Mouse (Mus musculus): ENCODE measurements around the gene Mogat2. TPM values are rescaled to one million over a fixed set of nuclear protein-coding genes. Genes with fewer than 3 reads are reported as not detected.

The Mogat2 gene
- polyA plus RNA-seq (2014; fragmentation: Nextera tagmentation; extraction: Ambion mirVana) = 40.1 and 48.6 TPM in 2 replicates

DNA sequence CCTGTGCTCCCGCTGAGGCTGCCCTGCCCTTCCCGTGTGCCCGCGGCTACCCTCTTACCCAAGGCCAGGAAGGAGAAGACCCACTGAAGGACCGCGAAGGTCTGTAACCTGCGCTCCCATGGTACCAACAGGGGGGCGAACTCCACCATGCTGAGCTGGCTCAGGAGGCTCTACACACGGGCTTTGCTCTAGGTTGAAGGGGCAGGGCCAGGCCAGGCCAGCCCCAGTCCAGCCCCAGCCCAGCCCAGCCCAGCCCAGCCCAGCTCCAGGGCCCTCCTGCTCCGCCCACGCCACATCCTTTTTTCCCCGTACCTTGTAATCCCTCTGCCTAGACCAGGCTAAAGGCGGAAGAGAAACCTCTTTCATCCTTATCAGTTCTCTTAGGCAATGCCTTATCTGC, at the start of gene Mogat2:
TSS of gene Mogat2 (minus strand) at position 203 of the 400 bp plus-strand sequence.
- Histone ChIP-seq H3K36me3 (ENCODE audit: control insufficient read depth, insufficient read depth, low read length) (no peaks in the 10 kb centered on the region), H3K4me3 (ENCODE audit: low read depth, low read length) (peak within 1 kb of the TSS; percentile 24), H3K4me2 (ENCODE audit: low read length) (peak within 1 kb of the TSS; percentile 41), H3K27me3 (replicated peaks; ENCODE audit: control insufficient read depth, insufficient read depth, low read length) (no peaks in the 10 kb centered on the region), H3K27ac (ENCODE audit: low read depth) (no peak within 1 kb of the TSS), H3K9me3 (ENCODE audit: control insufficient read depth, low read length) (no peaks in the 10 kb centered on the region), H3K9ac (ENCODE audit: low read length) (peak within 1 kb of the TSS; percentile 11; the same call in 1 of the 2 replicates), H3K4me1 (replicated peaks; ENCODE audit: control insufficient read depth, insufficient read depth, low read length) (peaks cover 6% of the 10 kb centered on the region; the same call in 1 of the 2 replicates)
- WGBS = 6% methylated on average over 13 of the region's 13 CpGs
- DNase-seq (ENCODE audit: low spot score) (no peak), ATAC-seq (replicated peaks; ENCODE audit: low FRiP score, low TSS enrichment, low read depth) (peak; percentile 90)

DNA sequence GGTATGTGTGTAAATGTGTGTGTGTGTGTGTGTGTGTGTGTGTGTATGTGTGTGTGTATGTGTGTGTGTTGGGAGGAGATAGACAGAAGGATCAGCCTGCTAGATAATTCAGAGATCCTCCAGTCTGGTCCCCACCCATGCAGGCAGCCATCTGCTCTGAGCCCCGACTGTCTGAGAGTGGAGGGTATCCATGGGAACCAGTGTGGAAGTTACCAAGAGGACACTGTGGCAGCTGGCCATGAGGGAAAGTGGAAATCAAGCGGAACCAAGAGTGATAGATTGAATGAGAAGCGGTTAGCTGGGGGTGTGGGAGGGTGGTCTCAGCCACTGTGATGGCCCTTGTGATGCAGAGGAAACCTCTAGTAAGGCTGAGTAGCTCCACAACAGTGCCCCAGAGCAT, 48.9 kb upstream of the Mogat2 start:
- DNase-seq (ENCODE audit: low spot score) (no peak), ATAC-seq (replicated peaks; ENCODE audit: low FRiP score, low TSS enrichment, low read depth) (no peak)
- no peaks in the 10 kb centered on the region for H3K4me1 ChIP-seq (replicated peaks; ENCODE audit: control insufficient read depth, insufficient read depth, low read length)
- H3K27ac ChIP-seq (ENCODE audit: low read depth) = no peak overlapping the region
- WGBS = 70% methylated on average over 3 of the region's 3 CpGs
- H3K4me2 ChIP-seq (ENCODE audit: low read length) = no peak overlapping the region
- H3K9me3 ChIP-seq (ENCODE audit: control insufficient read depth, low read length) = no peaks in the 10 kb centered on the region
- no peak overlapping the region for H3K9ac ChIP-seq (ENCODE audit: low read length)
- H3K4me3 ChIP-seq (ENCODE audit: low read depth, low read length) = no peak overlapping the region
- no peaks in the 10 kb centered on the region for H3K27me3 ChIP-seq (replicated peaks; ENCODE audit: control insufficient read depth, insufficient read depth, low read length)
- no peaks in the 10 kb centered on the region for H3K36me3 ChIP-seq (ENCODE audit: control insufficient read depth, insufficient read depth, low read length)

DNA sequence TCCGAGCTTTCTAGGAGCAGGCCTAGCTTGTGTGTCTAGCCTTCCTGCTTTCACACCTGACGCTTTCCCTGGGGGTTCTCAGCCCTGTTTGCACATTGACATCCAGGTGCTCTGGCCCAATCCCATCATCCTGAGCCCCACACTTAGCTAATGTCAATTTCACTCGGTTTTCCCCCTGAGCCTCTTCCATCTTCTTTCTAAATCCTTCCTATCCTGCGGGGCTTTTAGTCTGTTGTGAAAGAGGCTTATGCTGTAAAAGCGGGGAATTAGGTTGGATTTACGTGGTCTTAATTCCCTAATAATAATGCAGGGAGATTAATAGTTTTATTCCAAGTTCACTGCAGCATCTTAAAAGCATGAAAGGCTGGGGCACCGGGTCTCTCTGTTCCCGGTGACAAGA, 41.2 kb upstream of the Mogat2 start:
- Histone ChIP-seq H3K4me2 (ENCODE audit: low read length) (no peak overlapping the region), H3K4me3 (ENCODE audit: low read depth, low read length) (no peak overlapping the region)
- ATAC-seq (replicated peaks; ENCODE audit: low FRiP score, low TSS enrichment, low read depth) = no peak

DNA sequence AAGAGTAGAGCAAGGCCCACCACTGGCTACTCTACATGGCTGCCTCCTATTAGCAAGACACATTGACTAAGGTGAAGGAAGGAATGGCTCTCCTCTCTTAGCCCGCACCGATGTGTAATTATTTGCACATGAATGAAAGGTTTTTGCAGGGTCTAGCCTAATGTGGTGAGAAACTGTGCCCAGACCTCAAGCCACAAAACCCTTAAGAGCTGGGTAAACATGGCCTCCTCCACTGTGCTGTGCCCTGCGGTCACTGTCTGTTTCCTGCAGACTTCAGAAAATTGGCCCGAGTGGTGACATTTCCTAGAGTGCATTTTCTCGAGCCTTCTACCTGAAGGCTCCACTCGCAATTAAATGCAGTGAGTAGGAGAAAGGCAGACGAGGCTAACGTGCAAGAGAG, 39.9 kb upstream of the Mogat2 start:
- Histone ChIP-seq H3K9ac (ENCODE audit: low read length) (no peak overlapping the region), H3K9me3 (ENCODE audit: control insufficient read depth, low read length) (no peaks in the 10 kb centered on the region), H3K4me2 (ENCODE audit: low read length) (no peak overlapping the region), H3K27me3 (replicated peaks; ENCODE audit: control insufficient read depth, insufficient read depth, low read length) (0 out of 2 replicates have a peak, but pooled peaks cover 4% of the 10 kb centered on the region), H3K4me1 (replicated peaks; ENCODE audit: control insufficient read depth, insufficient read depth, low read length) (no peaks in the 10 kb centered on the region), H3K4me3 (ENCODE audit: low read depth, low read length) (no peak overlapping the region), H3K36me3 (ENCODE audit: control insufficient read depth, insufficient read depth, low read length) (no peaks in the 10 kb centered on the region), H3K27ac (ENCODE audit: low read depth) (no peak overlapping the region)
- ATAC-seq (replicated peaks; ENCODE audit: low FRiP score, low TSS enrichment, low read depth) (no peak), DNase-seq (ENCODE audit: low spot score) (no peak)
- WGBS = 92% methylated on average over 8 of the region's 8 CpGs

More for the DNA sequence above, 41.2 kb upstream of the Mogat2 start:
- Histone ChIP-seq H3K9ac (ENCODE audit: low read length) (no peak overlapping the region), H3K27ac (ENCODE audit: low read depth) (no peak overlapping the region), H3K4me1 (replicated peaks; ENCODE audit: control insufficient read depth, insufficient read depth, low read length) (no peaks in the 10 kb centered on the region), H3K36me3 (ENCODE audit: control insufficient read depth, insufficient read depth, low read length) (no peaks in the 10 kb centered on the region), H3K9me3 (ENCODE audit: control insufficient read depth, low read length) (no peaks in the 10 kb centered on the region), H3K27me3 (replicated peaks; ENCODE audit: control insufficient read depth, insufficient read depth, low read length) (0 out of 2 replicates have a peak, but pooled peaks cover 4% of the 10 kb centered on the region)
- 72% methylated on average over 8 of the region's 8 CpGs for WGBS
- DNase-seq (ENCODE audit: low spot score) = no peak

DNA sequence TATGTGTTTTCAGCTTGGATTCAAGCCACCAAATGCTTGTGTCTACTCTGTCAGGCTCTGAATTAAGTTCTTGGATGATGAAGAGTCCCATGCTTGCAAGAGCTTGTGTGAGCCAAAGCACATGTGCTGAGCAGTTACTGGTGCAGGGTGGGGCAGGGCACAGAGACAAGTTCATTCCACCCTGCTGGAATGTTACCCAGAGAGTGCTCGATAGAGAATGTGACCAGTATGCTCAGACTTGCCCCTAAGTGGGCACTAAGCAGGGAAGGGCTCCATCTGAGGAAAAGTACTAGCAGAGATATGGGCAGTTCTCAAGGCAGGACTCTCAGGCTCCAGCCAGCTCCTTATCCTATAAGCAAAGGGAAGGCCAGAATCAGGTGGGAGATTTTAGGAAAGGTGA, 38.3 kb upstream of the Mogat2 start:
- no peak overlapping the region for H3K4me3 ChIP-seq (ENCODE audit: low read depth, low read length)

DNA sequence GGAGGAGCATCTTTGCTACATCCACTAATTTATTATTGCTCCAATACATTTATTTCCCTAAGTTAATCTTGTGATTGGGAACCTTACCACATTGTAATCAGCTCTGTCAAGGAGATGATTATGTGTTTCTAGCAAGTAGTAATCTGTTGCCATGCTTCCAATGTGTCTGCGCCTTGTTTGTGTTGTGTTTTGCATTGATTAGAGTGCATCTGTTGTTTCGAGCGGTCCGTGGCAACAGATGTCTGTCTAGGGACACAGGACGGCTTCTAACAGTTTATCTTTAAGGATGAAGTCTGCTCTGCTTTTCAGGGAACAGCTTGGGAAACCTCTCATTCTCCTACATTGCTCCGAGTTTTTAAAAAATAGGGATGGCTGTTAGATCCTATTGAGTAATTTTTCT, 36.7 kb upstream of the Mogat2 start:
- H3K4me2 ChIP-seq (ENCODE audit: low read length) = no peak overlapping the region
- no peaks in the 10 kb centered on the region for H3K4me1 ChIP-seq (replicated peaks; ENCODE audit: control insufficient read depth, insufficient read depth, low read length)
- peaks cover 18% of the 10 kb centered on the region for H3K27me3 ChIP-seq (replicated peaks; ENCODE audit: control insufficient read depth, insufficient read depth, low read length)
- no peak overlapping the region for H3K9ac ChIP-seq (ENCODE audit: low read length)
- WGBS = 67% methylated on average over 6 of the region's 6 CpGs
- no peak overlapping the region for H3K27ac ChIP-seq (ENCODE audit: low read depth)
- no peaks in the 10 kb centered on the region for H3K36me3 ChIP-seq (ENCODE audit: control insufficient read depth, insufficient read depth, low read length)
- H3K4me3 ChIP-seq (ENCODE audit: low read depth, low read length) = no peak overlapping the region
- H3K9me3 ChIP-seq (ENCODE audit: control insufficient read depth, low read length) = no peaks in the 10 kb centered on the region
- ATAC-seq (replicated peaks; ENCODE audit: low FRiP score, low TSS enrichment, low read depth) (no peak), DNase-seq (ENCODE audit: low spot score) (no peak)

More for the DNA sequence above, 38.3 kb upstream of the Mogat2 start:
- 79% methylated on average over 1 of the region's 1 CpGs for WGBS
- Histone ChIP-seq H3K9me3 (ENCODE audit: control insufficient read depth, low read length) (no peaks in the 10 kb centered on the region), H3K9ac (ENCODE audit: low read length) (no peak overlapping the region), H3K36me3 (ENCODE audit: control insufficient read depth, insufficient read depth, low read length) (no peaks in the 10 kb centered on the region), H3K4me1 (replicated peaks; ENCODE audit: control insufficient read depth, insufficient read depth, low read length) (no peaks in the 10 kb centered on the region), H3K4me2 (ENCODE audit: low read length) (no peak overlapping the region), H3K27me3 (replicated peaks; ENCODE audit: control insufficient read depth, insufficient read depth, low read length) (0 out of 2 replicates have a peak, but pooled peaks cover 7% of the 10 kb centered on the region), H3K27ac (ENCODE audit: low read depth) (no peak overlapping the region)
- DNase-seq (ENCODE audit: low spot score) (no peak), ATAC-seq (replicated peaks; ENCODE audit: low FRiP score, low TSS enrichment, low read depth) (no peak)

DNA sequence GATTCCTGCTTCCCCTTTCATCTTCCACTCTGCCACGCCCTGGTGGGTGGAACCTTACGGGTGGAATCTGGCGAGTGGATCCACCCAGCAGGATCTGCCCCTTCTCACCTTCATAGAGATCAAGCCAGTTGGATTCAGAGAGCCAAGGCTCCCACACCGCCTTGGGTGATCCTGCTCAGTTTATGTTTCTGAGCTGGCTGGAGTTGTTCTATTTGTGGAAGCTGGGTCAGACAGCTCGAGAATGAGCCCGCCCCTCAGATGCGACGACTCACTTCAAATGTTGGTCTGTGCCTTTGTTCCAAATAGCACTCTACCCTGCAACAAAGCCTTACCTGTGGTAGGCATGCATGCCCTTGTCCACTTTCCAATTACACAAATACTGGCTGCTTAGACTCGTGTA, 33.2 kb upstream of the Mogat2 start:
- Histone ChIP-seq H3K4me1 (replicated peaks; ENCODE audit: control insufficient read depth, insufficient read depth, low read length) (peaks cover 8% of the 10 kb centered on the region), H3K9ac (ENCODE audit: low read length) (no peak overlapping the region), H3K27me3 (replicated peaks; ENCODE audit: control insufficient read depth, insufficient read depth, low read length) (peaks cover 53% of the 10 kb centered on the region), H3K9me3 (ENCODE audit: control insufficient read depth, low read length) (no peaks in the 10 kb centered on the region), H3K36me3 (ENCODE audit: control insufficient read depth, insufficient read depth, low read length) (no peaks in the 10 kb centered on the region), H3K4me3 (ENCODE audit: low read depth, low read length) (no peak overlapping the region), H3K27ac (ENCODE audit: low read depth) (no peak overlapping the region), H3K4me2 (ENCODE audit: low read length) (no peak overlapping the region)
- no peak for ATAC-seq (replicated peaks; ENCODE audit: low FRiP score, low TSS enrichment, low read depth)
- no peak for DNase-seq (ENCODE audit: low spot score)
- WGBS = 49% methylated on average over 9 of the region's 9 CpGs

DNA sequence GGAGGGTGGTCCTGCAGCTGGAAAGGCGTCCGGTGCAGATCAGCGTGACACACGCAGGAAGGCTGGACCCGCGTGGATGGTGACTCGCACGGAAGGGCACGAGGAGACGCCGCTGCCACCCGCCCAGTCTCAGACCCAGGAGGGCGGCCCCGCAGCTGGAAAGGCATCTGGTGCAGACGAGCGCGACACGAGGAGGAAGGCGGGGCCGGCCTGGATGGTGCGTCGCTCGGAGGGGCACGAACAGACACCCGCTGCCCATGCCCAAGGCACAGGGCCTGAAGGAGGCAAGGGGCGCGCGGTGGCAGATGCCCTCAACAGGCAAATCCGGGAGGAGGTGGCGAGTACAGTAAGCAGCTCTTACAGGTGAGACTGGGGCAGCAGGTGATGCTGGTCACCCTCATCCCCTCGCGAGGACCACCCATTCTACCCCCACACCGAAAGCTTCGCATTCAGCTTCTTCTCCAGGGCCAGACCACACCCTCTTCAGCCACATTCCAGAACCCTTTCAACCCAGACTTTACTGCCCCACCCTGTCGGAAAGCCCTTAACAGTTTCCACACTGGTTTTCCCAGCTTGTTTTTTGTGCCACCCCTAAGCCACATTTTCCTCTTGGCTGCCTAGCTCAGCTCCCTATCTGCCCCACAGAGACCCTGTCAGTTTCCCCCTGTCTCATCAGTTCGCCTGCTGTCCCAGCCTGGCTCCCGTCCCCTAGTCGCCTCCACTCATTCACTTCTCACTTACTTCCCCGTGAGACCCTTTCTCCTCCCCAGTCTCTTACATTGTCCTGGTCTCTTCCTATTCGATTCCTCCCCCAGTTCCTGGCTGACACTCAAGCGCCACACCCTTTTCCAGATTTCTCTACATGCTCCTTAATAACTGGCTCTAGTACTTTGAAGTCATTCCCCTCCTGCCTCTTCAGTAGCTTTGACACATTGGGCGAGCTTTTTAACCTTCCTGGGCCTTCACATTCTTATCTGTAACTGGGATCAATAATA, 30.8 kb upstream of the Mogat2 start:
- Histone ChIP-seq H3K9ac (ENCODE audit: low read length) (no peak overlapping the region), H3K9me3 (ENCODE audit: control insufficient read depth, low read length) (no peaks in the 10 kb centered on the region), H3K36me3 (ENCODE audit: control insufficient read depth, insufficient read depth, low read length) (no peaks in the 10 kb centered on the region), H3K4me2 (ENCODE audit: low read length) (peak overlapping the region; percentile 62), H3K4me1 (replicated peaks; ENCODE audit: control insufficient read depth, insufficient read depth, low read length) (peaks cover 8% of the 10 kb centered on the region), H3K27ac (ENCODE audit: low read depth) (no peak overlapping the region), H3K4me3 (ENCODE audit: low read depth, low read length) (peak overlapping the region; percentile 41), H3K27me3 (replicated peaks; ENCODE audit: control insufficient read depth, insufficient read depth, low read length) (peaks cover 65% of the 10 kb centered on the region)
- 8% methylated on average over 42 of the region's 42 CpGs for WGBS
- DNase-seq (ENCODE audit: low spot score) (no peak), ATAC-seq (replicated peaks; ENCODE audit: low FRiP score, low TSS enrichment, low read depth) (peak; percentile 21; the same call in 1 of the 2 replicates)
